Mouse (Mus musculus) cerebellum, postnatal 14 days (tissue): ENCODE results near the gene Ifit3b.
A peak's percentile ranks its signal among the peaks of the same experiment; 100 is the strongest.
"Not testable (repeated sequence)": the region's sequence is repeated elsewhere in the genome, so short reads cannot be mapped to it uniquely, and the experiment has no call there.

ENCODE experiments used
- DNase-seq, 2 experiments: peaks; one replicate each; pipeline ENCODE4 v3.0.0; 2021; ENCODE audit warnings: mixed read lengths in 2 of 2

The Ifit3b gene

DNA sequence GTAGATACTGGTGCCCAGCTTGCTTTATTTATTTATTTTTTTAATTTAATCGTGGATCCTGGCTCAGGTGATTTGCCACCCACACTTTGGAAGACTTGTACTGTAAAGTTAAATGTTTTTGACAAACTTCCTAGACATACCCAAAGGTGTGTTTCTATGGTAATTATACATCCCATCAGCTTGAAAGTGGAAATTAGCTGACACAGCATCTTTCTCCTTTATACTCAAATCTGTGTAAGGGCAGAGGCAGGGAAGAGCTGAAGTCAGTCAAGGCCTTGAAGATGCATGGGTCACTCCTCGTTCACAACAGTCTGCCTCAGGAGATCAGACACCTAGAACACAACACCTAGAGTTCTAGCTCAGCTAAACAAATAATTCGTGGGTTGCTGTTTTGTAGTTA is 2.3 kb downstream of the Ifit3b start:
- DNase-seq, result not testable (repeated sequence)

DNA sequence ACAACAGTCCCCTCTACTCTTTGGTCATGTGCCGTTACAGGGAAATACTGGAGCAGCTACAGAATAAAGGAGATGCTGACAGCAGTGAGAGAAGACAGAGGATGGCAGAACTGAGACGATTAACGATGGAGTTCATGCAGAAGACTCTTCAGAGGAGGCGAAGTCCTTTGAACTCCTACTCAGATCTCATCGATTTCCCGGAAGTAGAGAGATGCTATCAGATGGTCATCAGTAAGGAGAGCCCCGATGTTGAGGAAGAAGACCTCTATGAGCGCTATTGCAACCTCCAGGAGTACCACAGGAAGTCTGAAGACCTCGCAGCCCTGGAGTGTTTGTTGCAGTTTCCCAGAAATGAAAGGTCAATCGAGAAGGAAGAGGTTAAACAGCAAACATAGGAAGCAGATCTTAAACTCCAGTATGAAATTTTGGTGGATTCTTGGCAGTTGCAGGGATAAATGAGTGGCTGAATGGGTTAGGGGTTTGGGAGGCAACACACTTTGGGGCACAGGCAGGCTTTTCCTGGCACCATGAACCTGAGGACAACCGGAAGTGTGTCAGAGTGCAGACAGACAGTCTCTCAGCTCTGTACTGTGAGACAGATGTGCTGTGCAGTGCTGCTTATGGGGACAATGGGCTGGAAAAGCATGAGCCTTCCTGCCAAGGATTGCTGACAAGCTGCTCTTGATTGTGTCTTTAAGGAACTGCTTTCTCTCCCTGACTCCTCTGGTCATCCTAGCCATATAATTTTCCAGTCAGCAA is 4.7 kb downstream of the Ifit3b start:
- DNase-seq, result not testable (repeated sequence)

DNA sequence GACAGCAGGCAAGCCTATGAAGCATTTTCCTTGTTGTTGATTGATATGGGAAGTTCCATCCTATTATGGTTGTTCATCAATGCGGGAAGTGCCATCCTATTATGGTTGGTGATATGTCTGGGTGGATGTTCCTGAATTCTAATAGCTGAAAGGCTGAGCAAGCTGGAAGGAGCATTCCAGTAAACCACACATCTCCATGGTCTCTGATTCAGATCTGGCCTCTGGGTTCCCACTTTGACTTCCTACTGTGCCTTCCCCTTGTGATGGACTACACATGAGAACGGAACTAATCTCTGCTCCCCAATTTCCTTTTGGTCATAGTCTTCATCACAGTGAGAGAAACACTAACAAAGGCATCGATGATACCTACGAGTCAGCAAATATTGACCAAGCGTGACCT is 13.1 kb downstream of the Ifit3b start:
- no peak for DNase-seq

DNA sequence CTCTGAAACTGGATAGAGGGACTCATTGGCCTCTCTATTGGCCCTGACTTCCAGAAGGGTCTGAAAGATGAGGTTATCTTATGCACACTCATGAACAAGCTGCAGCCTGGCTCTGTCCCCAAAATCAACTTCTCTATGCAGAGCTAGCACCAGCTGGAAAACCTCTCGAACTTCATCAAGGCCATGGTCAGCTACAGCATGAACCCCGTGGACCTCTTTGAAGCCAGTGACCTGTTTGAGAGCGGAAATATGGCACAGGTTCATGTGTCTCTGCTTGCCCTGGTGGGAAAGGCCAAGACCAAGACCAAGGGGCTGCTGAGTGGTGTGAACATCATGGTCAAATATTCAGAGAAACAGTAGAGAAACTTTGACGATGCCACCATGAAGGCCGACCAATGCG is 16.0 kb downstream of the Ifit3b start:
- no peak for DNase-seq

DNA sequence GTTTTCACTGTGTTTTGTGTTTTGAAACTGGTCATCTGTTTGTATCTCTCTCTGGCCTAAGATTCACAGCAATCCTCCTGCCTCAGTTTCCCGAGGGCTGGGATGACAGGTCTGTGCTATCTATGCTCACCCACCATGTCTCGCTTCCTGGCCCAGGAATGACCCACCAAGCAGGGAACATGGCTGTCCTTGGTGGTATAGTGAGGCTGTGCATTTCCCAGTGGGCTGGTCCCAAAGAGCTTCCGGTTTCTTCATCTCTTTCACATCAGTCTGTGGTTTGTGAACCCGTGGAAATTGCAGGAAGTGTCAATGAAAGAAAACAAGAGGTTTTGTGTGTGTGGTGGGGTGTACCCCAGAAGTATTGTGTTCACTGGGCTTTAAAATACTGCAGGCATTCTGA is 16.9 kb downstream of the Ifit3b start:
- no peak for DNase-seq

DNA sequence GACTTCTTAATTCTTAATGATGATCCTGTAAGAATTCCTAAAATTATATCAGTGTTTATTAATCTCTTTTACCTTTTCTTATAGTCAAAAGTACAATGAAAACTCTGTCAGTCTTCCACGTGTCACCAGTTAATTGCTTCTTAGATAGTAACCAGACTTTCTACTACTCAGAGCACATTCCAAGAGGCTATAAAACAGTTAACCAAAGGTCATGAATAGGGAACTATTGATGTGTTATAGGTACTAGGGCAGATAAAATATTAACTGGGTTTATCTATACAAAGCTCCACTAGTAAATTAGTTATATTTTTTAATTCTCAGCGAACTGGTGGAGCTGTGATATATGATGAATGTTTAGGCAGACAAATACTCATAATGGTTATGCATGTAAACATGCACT is 19.7 kb downstream of the Ifit3b start:
- no peak for DNase-seq

DNA sequence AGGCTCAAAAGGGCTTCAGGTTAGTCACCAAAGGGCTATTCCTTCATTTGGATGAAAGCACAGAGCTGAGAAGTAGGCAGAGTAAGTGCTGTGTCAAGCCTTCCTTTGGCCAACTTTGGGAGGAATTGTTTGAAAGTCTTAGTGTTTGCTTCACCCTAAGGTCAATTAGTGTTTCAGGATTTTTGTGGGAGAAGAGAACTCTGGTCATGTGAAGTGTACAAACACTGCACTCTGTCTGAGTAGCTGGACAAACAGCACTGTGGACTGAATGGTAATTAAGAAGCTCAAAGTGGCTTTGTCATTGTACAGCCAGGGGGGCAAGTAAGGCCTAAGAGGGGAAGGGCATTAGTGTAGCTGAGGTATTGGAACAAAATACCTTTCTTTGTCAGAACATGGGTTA is 23.7 kb downstream of the Ifit3b start:
- no peak for DNase-seq

DNA sequence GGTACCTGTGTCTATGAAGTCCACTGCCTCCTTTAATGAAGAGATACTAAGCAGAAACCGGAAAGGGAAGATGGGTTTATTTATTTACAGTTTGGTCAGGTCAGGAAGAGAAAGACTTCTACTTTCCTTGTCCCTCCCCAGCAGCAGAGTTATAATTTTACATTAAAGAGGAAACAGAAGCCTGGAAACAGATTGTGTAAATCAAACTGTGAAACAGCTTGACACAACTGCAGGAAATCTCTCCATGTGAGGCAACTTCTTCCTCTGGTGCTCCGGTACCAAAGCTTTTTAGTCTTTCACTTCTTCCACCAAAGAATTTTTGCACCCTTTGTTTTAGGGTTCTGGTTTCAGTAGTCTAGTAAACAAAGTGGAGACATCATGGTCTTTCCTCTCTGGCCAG is 25.7 kb downstream of the Ifit3b start:
- no peak for DNase-seq

DNA sequence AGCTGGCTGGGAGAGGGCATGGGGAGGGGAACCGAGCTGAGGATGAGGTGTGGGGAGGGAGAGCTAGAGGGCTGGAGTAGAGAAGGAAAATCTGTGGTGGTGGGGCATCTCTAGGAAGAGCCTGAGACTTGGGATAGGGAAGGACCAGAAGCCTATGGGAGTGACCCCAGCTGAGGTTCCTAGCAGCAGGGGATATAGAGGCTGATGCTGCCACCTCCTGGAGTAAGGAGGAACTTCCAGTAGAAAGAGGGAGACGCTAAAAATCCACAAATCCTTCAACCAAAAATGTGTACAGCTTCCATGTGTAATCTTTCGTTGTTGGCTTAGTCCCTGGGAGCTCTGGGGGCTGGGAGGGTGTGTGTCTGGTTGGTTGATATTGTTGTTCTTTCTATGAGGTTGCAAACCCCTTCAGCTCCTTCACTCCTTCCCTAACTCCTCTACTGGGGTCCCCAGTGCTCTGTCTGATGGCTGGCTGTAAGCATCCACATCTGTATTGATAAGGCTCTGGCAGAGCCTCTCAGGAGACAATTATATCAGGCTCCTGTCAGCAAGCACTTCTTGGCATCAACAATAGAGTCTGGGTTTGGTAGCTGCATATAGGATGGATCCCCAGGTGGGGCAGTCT is 29.3 kb downstream of the Ifit3b start:
- peak; percentile 45 to 59 for DNase-seq

DNA sequence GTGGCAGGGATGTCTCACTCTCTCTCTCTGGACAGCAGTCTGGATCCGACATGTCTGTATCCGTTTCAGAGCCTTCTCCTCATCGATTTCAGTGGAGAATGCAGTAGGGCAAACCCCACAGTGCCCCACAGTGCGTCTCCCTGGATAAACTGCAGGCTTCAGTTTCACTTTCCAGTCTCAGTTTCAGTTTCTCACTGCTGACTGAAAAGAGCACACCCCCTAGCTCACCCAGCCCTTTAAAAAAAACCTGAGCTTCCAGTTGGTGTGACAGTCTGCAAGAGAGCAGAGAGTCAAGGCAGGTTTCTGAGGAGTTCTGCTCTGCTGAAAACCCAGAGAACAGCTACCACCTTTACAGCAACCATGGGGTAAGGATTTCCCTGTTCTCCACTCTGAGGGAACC is 32.9 kb downstream of the Ifit3b start, which contains the start of the genes Ifit1bl2 and Ifit1:
TSS of gene Ifit1bl2 (minus strand) at position 121 of the 400 bp plus-strand sequence.
TSS of gene Ifit1 (plus strand) at position 249 of the 400 bp plus-strand sequence.
- DNase-seq, result no peak

DNA sequence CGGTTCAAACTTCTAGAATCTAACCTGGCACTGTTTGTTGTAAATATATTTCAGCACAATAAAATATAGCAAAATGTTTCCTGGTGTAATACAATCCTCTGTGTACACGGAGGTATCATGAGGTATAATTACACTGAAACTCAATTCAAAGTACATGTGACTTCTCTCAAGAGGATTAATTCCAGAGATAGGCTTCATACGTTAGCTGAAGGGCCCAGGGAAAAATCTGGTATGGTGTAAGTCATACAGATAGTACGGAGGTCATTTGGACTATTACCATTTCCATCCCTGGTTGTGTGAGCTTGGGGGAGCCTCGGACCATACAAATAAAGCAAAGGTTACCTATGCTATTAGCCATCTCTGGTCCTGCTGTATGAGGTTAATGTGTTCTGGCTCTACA is 34.8 kb downstream of the Ifit3b start:
- DNase-seq, result no peak

DNA sequence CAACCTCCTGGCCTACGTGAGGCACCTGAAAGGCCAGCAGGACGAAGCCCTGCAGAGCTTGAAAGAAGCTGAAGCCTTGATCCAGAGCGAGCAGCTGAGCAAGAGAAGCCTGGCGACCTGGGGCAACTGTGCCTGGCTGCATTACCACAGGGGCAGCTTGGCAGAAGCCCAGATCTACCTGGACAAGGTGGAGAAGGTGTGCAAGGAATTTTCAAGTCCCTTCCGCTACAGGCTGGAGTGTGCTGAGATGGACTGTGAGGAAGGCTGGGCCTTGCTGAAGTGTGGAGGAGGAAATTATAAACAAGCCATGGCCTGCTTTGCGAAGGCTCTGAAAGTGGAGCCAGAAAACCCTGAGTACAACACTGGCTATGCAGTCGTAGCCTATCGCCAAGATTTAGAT is 39.9 kb downstream of the Ifit3b start:
- DNase-seq, result peak in 1 of 2 experiments; percentile 7

DNA sequence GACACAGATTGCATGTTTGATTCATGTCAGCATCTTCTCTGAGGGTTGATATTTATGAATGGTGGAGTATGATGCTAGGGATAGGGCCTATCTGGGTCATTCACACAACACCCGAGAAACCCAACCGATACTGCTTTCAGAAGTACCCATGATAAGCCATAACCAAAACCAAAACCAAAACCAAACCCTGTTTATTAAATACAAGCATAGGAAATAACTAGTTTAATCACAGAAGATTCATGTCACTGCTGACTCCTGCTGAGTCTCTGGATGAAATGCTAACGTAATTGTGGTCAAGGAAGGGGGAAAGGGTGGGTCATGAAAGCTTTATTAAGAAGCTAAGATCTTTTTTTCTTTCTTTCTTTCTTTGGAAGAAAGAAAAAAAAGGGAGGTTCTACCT is 42.5 kb downstream of the Ifit3b start:
- no peak for DNase-seq

DNA sequence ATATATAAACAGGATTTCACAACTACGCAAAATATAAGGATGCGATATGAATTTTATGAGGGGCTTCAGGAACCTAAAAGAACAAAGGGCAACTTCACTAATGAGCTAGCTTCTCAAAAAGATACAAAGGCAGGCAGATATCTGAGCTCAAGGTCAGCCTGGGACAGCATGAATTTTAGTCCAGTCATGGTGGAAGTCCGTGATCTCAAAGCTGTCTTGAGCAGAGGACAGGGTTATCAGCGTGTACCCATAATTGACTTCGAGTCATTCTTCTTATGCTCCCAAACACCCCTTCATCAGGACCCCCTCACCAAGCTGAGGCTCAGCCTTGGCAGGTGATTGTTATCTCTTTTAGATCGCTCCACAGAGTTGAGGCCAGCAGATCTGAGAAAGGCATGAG is 43.2 kb downstream of the Ifit3b start:
- no peak for DNase-seq

DNA sequence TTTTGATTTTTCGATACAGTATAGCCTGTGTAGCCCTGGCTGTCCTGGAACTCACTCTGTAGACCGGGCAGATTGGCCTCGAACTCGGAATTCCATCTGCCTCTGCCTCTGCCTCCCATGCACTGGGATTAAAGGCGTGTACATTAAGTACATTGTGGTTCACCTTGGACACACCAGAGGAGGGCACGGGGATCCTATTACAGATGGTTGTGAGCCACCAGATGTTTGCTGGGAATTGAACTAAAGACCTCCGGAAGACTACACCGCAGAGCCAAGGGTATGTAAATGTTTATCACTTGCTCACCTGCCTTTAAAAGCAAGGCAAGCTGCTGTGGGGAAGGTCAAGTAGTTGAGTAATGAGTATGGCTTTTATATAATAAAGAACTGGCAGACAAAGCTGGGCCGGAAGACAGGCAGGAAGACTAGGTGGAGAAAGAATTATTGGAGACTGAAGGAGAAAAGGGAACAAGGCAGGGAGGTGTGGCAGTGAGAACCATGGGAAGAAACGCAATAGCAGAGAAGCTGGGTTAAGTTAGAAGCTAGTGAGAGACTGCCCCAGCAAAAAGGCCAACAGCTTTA is 47.5 kb downstream of the Ifit3b start:
- no peak for DNase-seq

DNA sequence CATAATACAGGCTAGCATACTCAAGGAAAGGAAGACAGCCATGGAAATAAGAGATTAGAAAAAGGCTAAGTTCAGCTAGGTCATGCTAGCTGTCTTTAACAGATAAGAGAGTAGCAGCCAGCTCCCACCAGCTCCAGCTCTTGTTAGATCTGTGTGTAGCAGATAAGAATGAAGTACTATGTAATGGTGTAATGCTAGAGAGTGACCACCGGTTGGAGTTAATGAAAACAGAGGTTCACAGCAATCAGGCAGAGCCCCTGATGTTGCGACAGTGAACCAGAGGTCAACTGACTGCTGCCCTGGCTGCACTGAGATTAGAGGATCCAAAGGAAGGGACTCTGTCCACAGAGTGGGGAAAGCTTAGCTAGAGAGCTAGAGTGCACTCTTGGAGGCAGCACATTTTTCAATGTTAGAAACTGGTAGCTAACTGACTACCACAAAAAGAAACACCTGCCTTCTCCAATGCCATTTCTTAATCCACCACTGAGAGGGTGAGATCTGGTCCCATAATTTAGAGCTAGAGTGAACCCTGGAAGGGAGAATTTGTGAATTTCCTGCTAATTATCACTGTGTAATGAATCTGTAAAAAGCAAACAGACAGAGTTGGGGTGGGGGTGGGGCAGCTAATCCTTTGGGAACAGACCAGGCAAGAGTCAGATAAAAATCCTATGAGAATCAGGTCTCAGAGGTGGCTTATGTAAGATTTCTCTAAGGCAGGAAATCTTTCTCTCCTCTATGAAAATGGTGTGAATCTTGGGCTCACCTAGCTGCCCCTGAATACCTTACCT is 48.9 kb downstream of the Ifit3b start:
- no peak for DNase-seq

DNA sequence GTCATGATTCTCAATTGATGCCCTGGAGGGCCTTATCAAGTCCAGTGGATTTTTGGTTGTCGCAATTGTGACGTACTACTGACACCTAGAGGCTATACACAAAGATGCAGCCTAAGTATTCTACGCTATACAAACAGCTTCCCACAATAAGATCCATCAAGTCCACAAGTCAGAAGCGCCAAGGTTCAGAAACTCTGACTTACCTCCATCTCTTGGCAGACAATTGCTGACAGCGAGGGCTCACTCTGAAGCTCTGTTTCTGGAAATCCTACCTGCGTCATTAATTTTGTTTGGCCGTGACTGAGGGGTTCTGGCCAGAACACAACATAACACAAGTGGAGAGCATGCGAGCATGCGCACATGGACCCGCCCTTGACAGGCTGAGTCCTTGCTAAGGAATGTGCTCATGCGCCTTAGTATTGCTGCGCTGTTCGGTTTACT is 54.3 kb downstream of the Ifit3b start:
- DNase-seq, result peak; percentile 71 to 75

DNA sequence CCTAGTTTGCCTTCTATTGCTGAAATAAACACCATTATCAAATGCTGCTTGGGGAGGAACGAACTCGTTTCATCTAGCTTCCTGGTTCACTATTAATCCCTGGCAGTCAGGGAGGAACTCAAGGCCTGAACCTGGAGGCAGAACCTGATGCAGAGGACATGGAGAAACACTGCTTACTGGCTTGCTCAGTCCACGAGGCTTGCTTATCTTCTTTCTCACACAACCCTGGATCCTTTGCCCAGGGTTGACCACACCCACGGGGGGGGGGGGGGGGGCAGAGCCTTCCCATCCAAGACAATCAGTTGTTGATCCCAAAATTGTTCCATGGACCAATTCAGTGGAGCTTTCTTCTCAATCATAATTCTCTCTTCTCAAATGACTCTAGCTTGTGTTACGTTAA is 55.0 kb downstream of the Ifit3b start:
- DNase-seq, result no peak
